Mouse (Mus musculus) heart, embryonic 12.5 days (tissue): ENCODE data around the gene Pigu. TPM values are rescaled to one million over a fixed set of nuclear protein-coding genes. Genes with fewer than 3 reads are reported as not detected.

Experiments
- ATAC-seq: fragments of 200-750 bp; cut with Nextera tagmentation; 2 replicates; pipeline ENCODE4 v1.8.0; 2017; ENCODE audit warnings: moderate TSS enrichment, moderate library complexity; ENCODE audit not compliant: insufficient number of reproducible peaks, low FRiP score
- H3K27ac ChIP-seq: fragments of 300-500 bp; sonication (generic); 2 replicates; pipeline ENCODE4 v1.5.1; 2016; ENCODE audit warnings: mild to moderate bottlenecking, moderate library complexity; ENCODE audit not compliant: poor library complexity, severe bottlenecking
- H3K27me3 ChIP-seq: fragments of 300-500 bp; sonication (generic); replicated peaks from 2 replicates; pipeline ENCODE4 v1.6.1; 2016; ENCODE audit warnings: mild to moderate bottlenecking, moderate library complexity
- H3K36me3 ChIP-seq: fragments of 300-500 bp; sonication (generic); 2 replicates; pipeline ENCODE4 v1.6.1; 2016; ENCODE audit warnings: mild to moderate bottlenecking, moderate library complexity
- H3K4me1 ChIP-seq: fragments of 300-500 bp; sonication (generic); replicated peaks from 2 replicates; pipeline ENCODE4 v1.6.1; 2016; ENCODE audit warnings: mild to moderate bottlenecking
- H3K4me2 ChIP-seq: fragments of 300-500 bp; sonication (generic); 2 replicates; pipeline ENCODE4 v1.6.1; 2016; ENCODE audit warnings: mild to moderate bottlenecking, moderate library complexity
- H3K4me3 ChIP-seq: fragments of 300-500 bp; sonication (generic); 2 replicates; pipeline ENCODE4 v1.5.1; 2016; ENCODE audit warnings: mild to moderate bottlenecking
- H3K9ac ChIP-seq: fragments of 300-500 bp; sonication (generic); 2 replicates; pipeline ENCODE4 v1.6.1; 2016; ENCODE audit warnings: mild to moderate bottlenecking, moderate library complexity
- H3K9me3 ChIP-seq: fragments of 300-500 bp; sonication (generic); replicated peaks from 2 replicates; pipeline ENCODE4 v1.6.1; 2016; ENCODE audit warnings: mild to moderate bottlenecking, moderate library complexity
- WGBS: fragments of 180-500 bp; shearing (Covaris S2); methylation state at CpG from one replicate; pipeline ENCODE4 v1.1.7; 2016; 5-methylcytosine and 5-hydroxymethylcytosine counted together
- polyA plus RNA-seq: library from polyadenylated mRNA; unstranded; fragments of >200 nt; fragmentation: Nextera tagmentation; extraction: Ambion mirVana; gene quantifications from 2 replicates; pipeline ENCODE4 v1.2.1, GENCODE M21; 2016

Gene Pigu
- 56.1 and 56.2 TPM in 2 replicates for polyA plus RNA-seq

GRCm38 (mm10) chr2:155356971-155357591 lies at the start of gene Pigu:
Pigu (minus strand) TSS chr2:155357430.
- WGBS: under 1% methylated on average over 38 of the region's 38 CpGs

GRCm38 (mm10) chr2:155404635-155405034 lies 47.4 kb upstream of the Pigu start:
- H3K27ac ChIP-seq: no peak overlapping the region
- H3K4me3 ChIP-seq: no peak overlapping the region
- no peak for ATAC-seq
- H3K9me3 ChIP-seq: no peaks in the 10 kb centered on the region
- WGBS: 78% methylated on average over 1 of the region's 1 CpGs
- H3K4me1 ChIP-seq: no peaks in the 10 kb centered on the region
- H3K27me3 ChIP-seq: no peaks in the 10 kb centered on the region
- peaks cover 69% of the 10 kb centered on the region for H3K36me3 ChIP-seq
- H3K4me2 ChIP-seq: no peak overlapping the region
- no peak overlapping the region for H3K9ac ChIP-seq

More at GRCm38 (mm10) chr2:155356971-155357591, at the start of gene Pigu:
- peak within 1 kb of the TSS; percentile 98 for H3K4me3 ChIP-seq
- H3K4me2 ChIP-seq: peak within 1 kb of the TSS; percentile 82
- peak; percentile 96 for ATAC-seq
- H3K9me3 ChIP-seq: no peaks in the 10 kb centered on the region
- peaks cover 4% of the 10 kb centered on the region; the same call in 1 of the 2 replicates for H3K27me3 ChIP-seq
- H3K36me3 ChIP-seq: no peaks in the 10 kb centered on the region
- H3K27ac ChIP-seq: peak within 1 kb of the TSS; percentile 82
- peaks cover 14% of the 10 kb centered on the region for H3K4me1 ChIP-seq
- peak within 1 kb of the TSS; percentile 86 for H3K9ac ChIP-seq

- Histone ChIP-seq H3K36me3 (peaks cover 61% of the 10 kb centered on the region), H3K9ac (no peak overlapping the region), H3K27ac (no peak overlapping the region), H3K9me3 (no peaks in the 10 kb centered on the region), H3K27me3 (no peaks in the 10 kb centered on the region), H3K4me3 (no peak overlapping the region), H3K4me1 (no peaks in the 10 kb centered on the region), H3K4me2 (no peak overlapping the region)
- WGBS: 97% methylated on average over 4 of the region's 4 CpGs
- ATAC-seq: no peak
Measured at GRCm38 (mm10) chr2:155401926-155402325, 44.7 kb upstream of the Pigu start.

- peaks cover 2% of the 10 kb centered on the region; the same call in 1 of the 2 replicates for H3K4me1 ChIP-seq
- ATAC-seq: no peak
- H3K27ac ChIP-seq: no peak overlapping the region
- no peak overlapping the region for H3K4me2 ChIP-seq
- no peak overlapping the region for H3K4me3 ChIP-seq
- H3K9me3 ChIP-seq: no peaks in the 10 kb centered on the region
- no peaks in the 10 kb centered on the region for H3K27me3 ChIP-seq
- peaks cover 57% of the 10 kb centered on the region for H3K36me3 ChIP-seq
- H3K9ac ChIP-seq: no peak overlapping the region
Measured at GRCm38 (mm10) chr2:155400276-155400675, 43.0 kb upstream of the Pigu start.

GRCm38 (mm10) chr2:155394586-155394985 lies 37.4 kb upstream of the Pigu start:
- H3K4me1 ChIP-seq: peaks cover 3% of the 10 kb centered on the region; the same call in 1 of the 2 replicates
- no peak for ATAC-seq
- no peak overlapping the region for H3K4me3 ChIP-seq
- no peaks in the 10 kb centered on the region for H3K9me3 ChIP-seq
- H3K27me3 ChIP-seq: no peaks in the 10 kb centered on the region
- no peak overlapping the region for H3K9ac ChIP-seq
- 84% methylated on average over 5 of the region's 5 CpGs for WGBS
- no peak overlapping the region for H3K4me2 ChIP-seq
- H3K36me3 ChIP-seq: peaks cover 48% of the 10 kb centered on the region
- no peak overlapping the region for H3K27ac ChIP-seq

GRCm38 (mm10) chr2:155388573-155388972 lies 31.3 kb upstream of the Pigu start:
- WGBS: 90% methylated on average over 2 of the region's 2 CpGs
- H3K9me3 ChIP-seq: no peaks in the 10 kb centered on the region
- H3K27me3 ChIP-seq: no peaks in the 10 kb centered on the region
- H3K36me3 ChIP-seq: peaks cover 60% of the 10 kb centered on the region
- peaks cover 21% of the 10 kb centered on the region for H3K4me1 ChIP-seq
- ATAC-seq: no peak
- H3K4me2 ChIP-seq: no peak overlapping the region
- no peak overlapping the region for H3K4me3 ChIP-seq
- no peak overlapping the region for H3K27ac ChIP-seq
- H3K9ac ChIP-seq: no peak overlapping the region

GRCm38 (mm10) chr2:155387052-155387451 lies 29.8 kb upstream of the Pigu start:
- Histone ChIP-seq H3K9me3 (no peaks in the 10 kb centered on the region), H3K4me3 (no peak overlapping the region), H3K4me2 (no peak overlapping the region), H3K4me1 (peaks cover 34% of the 10 kb centered on the region), H3K27ac (no peak overlapping the region), H3K27me3 (no peaks in the 10 kb centered on the region), H3K9ac (no peak overlapping the region), H3K36me3 (peaks cover 58% of the 10 kb centered on the region)
- 73% methylated on average over 4 of the region's 4 CpGs for WGBS
- no peak for ATAC-seq

GRCm38 (mm10) chr2:155386534-155386899 lies 29.3 kb upstream of the Pigu start:
- H3K36me3 ChIP-seq: peaks cover 58% of the 10 kb centered on the region
- no peaks in the 10 kb centered on the region for H3K27me3 ChIP-seq
- no peak overlapping the region for H3K4me3 ChIP-seq
- H3K27ac ChIP-seq: no peak overlapping the region
- no peak overlapping the region for H3K9ac ChIP-seq
- 35% methylated on average over 27 of the region's 27 CpGs for WGBS
- H3K4me1 ChIP-seq: peaks cover 34% of the 10 kb centered on the region
- ATAC-seq: no peak
- no peaks in the 10 kb centered on the region for H3K9me3 ChIP-seq
- no peak overlapping the region for H3K4me2 ChIP-seq

- peaks cover 52% of the 10 kb centered on the region for H3K36me3 ChIP-seq
- H3K4me1 ChIP-seq: peaks cover 37% of the 10 kb centered on the region
Measured at GRCm38 (mm10) chr2:155385731-155386533, 28.7 kb upstream of the Pigu start.

GRCm38 (mm10) chr2:155385090-155385489 lies 27.9 kb upstream of the Pigu start:
- Histone ChIP-seq H3K4me1 (peaks cover 42% of the 10 kb centered on the region), H3K9me3 (no peaks in the 10 kb centered on the region), H3K4me3 (no peak overlapping the region), H3K27ac (no peak overlapping the region), H3K27me3 (peaks cover 3% of the 10 kb centered on the region), H3K4me2 (no peak overlapping the region), H3K9ac (no peak overlapping the region), H3K36me3 (peaks cover 46% of the 10 kb centered on the region)
- WGBS: 36% methylated on average over 7 of the region's 7 CpGs
- no peak for ATAC-seq

More at GRCm38 (mm10) chr2:155385731-155386533, 28.7 kb upstream of the Pigu start:
- no peaks in the 10 kb centered on the region for H3K9me3 ChIP-seq
- no peak overlapping the region for H3K27ac ChIP-seq
- no peak for ATAC-seq
- WGBS: 61% methylated on average over 18 of the region's 18 CpGs
- no peak overlapping the region for H3K4me3 ChIP-seq
- no peaks in the 10 kb centered on the region for H3K27me3 ChIP-seq
- H3K4me2 ChIP-seq: no peak overlapping the region
- 0 out of 2 replicates have a peak overlapping the region, but pooled peaks have one; percentile 7 for H3K9ac ChIP-seq

GRCm38 (mm10) chr2:155382791-155383438 lies 25.7 kb upstream of the Pigu start:
- Histone ChIP-seq H3K4me2 (peak overlapping the region; percentile 93), H3K27ac (peak overlapping the region; percentile 100), H3K4me3 (peak overlapping the region; percentile 97), H3K9me3 (no peaks in the 10 kb centered on the region), H3K4me1 (peaks cover 32% of the 10 kb centered on the region), H3K36me3 (peaks cover 28% of the 10 kb centered on the region), H3K27me3 (peaks cover 9% of the 10 kb centered on the region), H3K9ac (peak overlapping the region; percentile 98)
- peak; percentile 14; the same call in 1 of the 2 replicates for ATAC-seq
- WGBS: 46% methylated on average over 2 of the region's 2 CpGs
